Mouse (Mus musculus): Measurements from ENCODE around the gene Mrpl12. TPM values are rescaled to one million over a fixed set of nuclear protein-coding genes. Genes with fewer than 3 reads are reported as not detected.

The Mrpl12 gene
- 152 and 160 TPM in 2 replicates for polyA plus RNA-seq (2014; fragmentation: Nextera tagmentation; extraction: Ambion mirVana)

- WGBS, result under 1% methylated on average over 58 of the region's 60 CpGs
- peak; percentile 93 for DNase-seq (ENCODE audit: low spot score)
- H3K4me2 ChIP-seq (ENCODE audit: low read depth, low read length, severe bottlenecking), result peak within 1 kb of the TSS; percentile 87
- H3K9me3 ChIP-seq (ENCODE audit: control insufficient read depth, low read length), result no peaks in the 10 kb centered on the region
- peaks cover 15% of the 10 kb centered on the region; the same call in 1 of the 2 replicates for H3K36me3 ChIP-seq (ENCODE audit: control insufficient read depth, insufficient read depth, low read length)
- H3K27me3 ChIP-seq (ENCODE audit: control insufficient read depth, insufficient read depth, low read length), result no peaks in the 10 kb centered on the region
- H3K27ac ChIP-seq (ENCODE audit: low read depth, low read length), result peak within 1 kb of the TSS; percentile 76
- H3K4me1 ChIP-seq (replicated peaks; ENCODE audit: control insufficient read depth, insufficient read depth, low read length), result peaks cover 11% of the 10 kb centered on the region
- peak within 1 kb of the TSS; percentile 72 for H3K4me3 ChIP-seq (ENCODE audit: low read depth, low read length)
- peak within 1 kb of the TSS; percentile 94 for H3K9ac ChIP-seq (ENCODE audit: low read length)
- peak; percentile 95 for ATAC-seq (replicated peaks; ENCODE audit: low FRiP score)
Measured at GRCm38 (mm10) chr11:120484265-120484981, at the start of gene Mrpl12. Gene Mrpl12, plus strand, starts transcription at chr11:120484613.

- WGBS, result under 1% methylated on average over 73 of the region's 77 CpGs
- peak within 1 kb of the TSS; percentile 98 for H3K4me3 ChIP-seq (ENCODE audit: low read depth, low read length)
- H3K9ac ChIP-seq (ENCODE audit: low read length), result peak within 1 kb of the TSS; percentile 98
- peak within 1 kb of the TSS; percentile 58 for H3K27ac ChIP-seq (ENCODE audit: low read depth, low read length)
- H3K4me2 ChIP-seq (ENCODE audit: low read depth, low read length, severe bottlenecking), result peak within 1 kb of the TSS; percentile 89
- ATAC-seq (replicated peaks; ENCODE audit: low FRiP score), result peak; percentile 92
- H3K4me1 ChIP-seq (replicated peaks; ENCODE audit: control insufficient read depth, insufficient read depth, low read length), result peaks cover 4% of the 10 kb centered on the region; the same call in 1 of the 2 replicates
- no peaks in the 10 kb centered on the region for H3K27me3 ChIP-seq (ENCODE audit: control insufficient read depth, insufficient read depth, low read length)
- no peaks in the 10 kb centered on the region; the same call in 1 of the 2 replicates for H3K36me3 ChIP-seq (ENCODE audit: control insufficient read depth, insufficient read depth, low read length)
- peak; percentile 96 for DNase-seq (ENCODE audit: low spot score)
- no peaks in the 10 kb centered on the region for H3K9me3 ChIP-seq (ENCODE audit: control insufficient read depth, low read length)
Measured at GRCm38 (mm10) chr11:120437152-120437856, 47.1 kb upstream of the Mrpl12 start, which contains the start of gene Nploc4. Gene Nploc4, minus strand, starts transcription at chr11:120437708.

DNA sequence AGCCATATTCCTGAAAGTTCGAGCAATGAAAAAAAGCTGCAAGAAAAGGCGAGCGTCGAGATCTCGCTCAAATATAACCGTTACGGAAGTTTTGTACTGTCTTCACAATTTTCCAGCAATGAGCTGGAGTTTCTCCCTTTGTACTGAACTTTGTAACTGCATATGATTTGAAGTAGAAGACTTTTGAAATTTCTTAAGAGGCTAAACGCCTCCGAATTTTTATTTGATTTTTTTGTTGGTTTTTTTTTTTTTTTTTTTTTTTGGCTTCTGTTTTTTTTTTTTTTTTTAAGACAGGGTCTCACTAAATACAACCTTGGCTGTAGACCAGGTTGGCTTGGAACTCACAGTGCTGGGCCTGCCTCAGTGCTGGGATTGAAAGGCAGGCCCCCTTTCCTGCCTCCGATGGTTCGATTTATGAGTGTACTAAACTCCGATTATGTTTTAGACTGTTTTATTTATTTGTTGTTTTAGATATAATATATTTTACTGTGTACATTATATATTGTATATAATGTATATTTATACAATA lies 46.5 kb upstream of the Mrpl12 start:
- H3K27me3 ChIP-seq (ENCODE audit: control insufficient read depth, insufficient read depth, low read length), result no peaks in the 10 kb centered on the region
- H3K9me3 ChIP-seq (ENCODE audit: control insufficient read depth, low read length), result no peaks in the 10 kb centered on the region
- H3K36me3 ChIP-seq (ENCODE audit: control insufficient read depth, insufficient read depth, low read length), result no peaks in the 10 kb centered on the region; the same call in 1 of the 2 replicates
- H3K27ac ChIP-seq (ENCODE audit: low read depth, low read length), result no peak overlapping the region
- peak overlapping the region; percentile 89; the same call in 1 of the 2 replicates for H3K4me2 ChIP-seq (ENCODE audit: low read depth, low read length, severe bottlenecking)
- H3K4me1 ChIP-seq (replicated peaks; ENCODE audit: control insufficient read depth, insufficient read depth, low read length), result peaks cover 4% of the 10 kb centered on the region; the same call in 1 of the 2 replicates
- 31% methylated on average over 12 of the region's 12 CpGs for WGBS
- H3K9ac ChIP-seq (ENCODE audit: low read length), result peak overlapping the region; percentile 98
- peak overlapping the region; percentile 98 for H3K4me3 ChIP-seq (ENCODE audit: low read depth, low read length)
- DNase-seq (ENCODE audit: low spot score) (no peak), ATAC-seq (replicated peaks; ENCODE audit: low FRiP score) (no peak)

DNA sequence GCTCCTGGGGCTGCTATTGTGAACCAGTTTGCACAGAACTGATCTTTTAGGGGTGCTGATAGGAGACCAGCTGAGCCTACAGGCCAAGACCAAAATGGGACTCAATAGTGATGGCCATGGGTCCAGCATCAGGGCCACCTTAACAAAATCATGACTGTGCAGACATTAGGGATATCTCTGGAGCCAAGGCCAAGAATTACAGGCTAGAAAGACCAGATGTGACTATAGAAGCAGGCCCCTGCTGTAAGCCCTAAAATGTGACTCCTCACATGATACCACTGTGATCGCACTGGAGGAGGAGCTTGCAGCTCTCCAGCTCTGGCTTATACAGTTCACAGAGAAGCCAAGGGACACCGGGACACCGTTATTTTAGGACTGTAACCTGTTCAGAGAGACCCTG lies 42.1 kb upstream of the Mrpl12 start, which contains the start of gene Tspan10:
TSS of gene Tspan10 (plus strand) at position 301 of the 400 bp plus-strand sequence.
- DNase-seq (ENCODE audit: low spot score), result no peak
- H3K36me3 ChIP-seq (ENCODE audit: control insufficient read depth, insufficient read depth, low read length), result no peaks in the 10 kb centered on the region
- WGBS, result 88% methylated on average over 3 of the region's 3 CpGs
- no peaks in the 10 kb centered on the region for H3K27me3 ChIP-seq (ENCODE audit: control insufficient read depth, insufficient read depth, low read length)
- H3K4me3 ChIP-seq (ENCODE audit: low read depth, low read length), result no peak within 1 kb of the TSS
- H3K4me2 ChIP-seq (ENCODE audit: low read depth, low read length, severe bottlenecking), result no peak within 1 kb of the TSS
- no peak within 1 kb of the TSS for H3K27ac ChIP-seq (ENCODE audit: low read depth, low read length)
- no peaks in the 10 kb centered on the region for H3K9me3 ChIP-seq (ENCODE audit: control insufficient read depth, low read length)
- H3K9ac ChIP-seq (ENCODE audit: low read length), result no peak within 1 kb of the TSS
- no peaks in the 10 kb centered on the region for H3K4me1 ChIP-seq (replicated peaks; ENCODE audit: control insufficient read depth, insufficient read depth, low read length)
- no peak for ATAC-seq (replicated peaks; ENCODE audit: low FRiP score)

- Histone ChIP-seq H3K27me3 (ENCODE audit: control insufficient read depth, insufficient read depth, low read length) (no peaks in the 10 kb centered on the region), H3K4me2 (ENCODE audit: low read depth, low read length, severe bottlenecking) (no peak overlapping the region), H3K27ac (ENCODE audit: low read depth, low read length) (no peak overlapping the region), H3K4me3 (ENCODE audit: low read depth, low read length) (no peak overlapping the region), H3K9me3 (ENCODE audit: control insufficient read depth, low read length) (no peaks in the 10 kb centered on the region), H3K4me1 (replicated peaks; ENCODE audit: control insufficient read depth, insufficient read depth, low read length) (no peaks in the 10 kb centered on the region), H3K9ac (ENCODE audit: low read length) (no peak overlapping the region), H3K36me3 (ENCODE audit: control insufficient read depth, insufficient read depth, low read length) (no peaks in the 10 kb centered on the region)
- DNase-seq (ENCODE audit: low spot score) (no peak), ATAC-seq (replicated peaks; ENCODE audit: low FRiP score) (no peak)
- 81% methylated on average over 3 of the region's 3 CpGs for WGBS
Measured at GRCm38 (mm10) chr11:120442765-120443280, 41.6 kb upstream of the Mrpl12 start.

GRCm38 (mm10) chr11:120444106-120444505 lies 40.3 kb upstream of the Mrpl12 start:
- Histone ChIP-seq H3K27me3 (ENCODE audit: control insufficient read depth, insufficient read depth, low read length) (no peaks in the 10 kb centered on the region), H3K9ac (ENCODE audit: low read length) (no peak overlapping the region), H3K9me3 (ENCODE audit: control insufficient read depth, low read length) (no peaks in the 10 kb centered on the region), H3K4me2 (ENCODE audit: low read depth, low read length, severe bottlenecking) (no peak overlapping the region), H3K27ac (ENCODE audit: low read depth, low read length) (no peak overlapping the region), H3K36me3 (ENCODE audit: control insufficient read depth, insufficient read depth, low read length) (no peaks in the 10 kb centered on the region), H3K4me1 (replicated peaks; ENCODE audit: control insufficient read depth, insufficient read depth, low read length) (no peaks in the 10 kb centered on the region), H3K4me3 (ENCODE audit: low read depth, low read length) (no peak overlapping the region)
- DNase-seq (ENCODE audit: low spot score) (no peak), ATAC-seq (replicated peaks; ENCODE audit: low FRiP score) (no peak)
- WGBS, result 74% methylated on average over 6 of the region's 6 CpGs

DNA sequence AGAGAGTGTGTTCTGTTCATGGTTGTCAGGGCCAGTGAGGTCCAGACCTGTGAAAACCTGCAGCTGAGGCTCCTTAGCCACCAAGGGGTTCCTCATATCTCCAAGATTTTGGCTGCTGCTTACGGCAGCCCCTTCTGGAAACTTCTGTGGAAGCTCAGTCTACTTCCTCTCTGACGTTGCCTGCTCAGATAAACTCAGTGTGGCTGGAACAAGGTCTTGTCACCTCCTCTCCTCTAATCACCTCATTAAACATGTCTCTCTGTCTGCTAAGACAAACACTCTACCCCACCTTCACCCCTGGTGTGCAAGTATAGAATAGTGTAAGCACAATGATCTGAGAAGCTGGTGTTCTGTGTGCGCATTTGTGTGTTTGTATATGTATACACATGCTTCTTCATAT lies 38.9 kb upstream of the Mrpl12 start:
- H3K9me3 ChIP-seq (ENCODE audit: control insufficient read depth, low read length), result no peaks in the 10 kb centered on the region
- H3K4me3 ChIP-seq (ENCODE audit: low read depth, low read length), result no peak overlapping the region
- H3K27ac ChIP-seq (ENCODE audit: low read depth, low read length), result no peak overlapping the region
- no peaks in the 10 kb centered on the region for H3K4me1 ChIP-seq (replicated peaks; ENCODE audit: control insufficient read depth, insufficient read depth, low read length)
- H3K4me2 ChIP-seq (ENCODE audit: low read depth, low read length, severe bottlenecking), result no peak overlapping the region
- WGBS, result 78% methylated on average over 3 of the region's 3 CpGs
- H3K36me3 ChIP-seq (ENCODE audit: control insufficient read depth, insufficient read depth, low read length), result no peaks in the 10 kb centered on the region
- no peaks in the 10 kb centered on the region for H3K27me3 ChIP-seq (ENCODE audit: control insufficient read depth, insufficient read depth, low read length)
- ATAC-seq (replicated peaks; ENCODE audit: low FRiP score), result no peak
- no peak overlapping the region for H3K9ac ChIP-seq (ENCODE audit: low read length)
- no peak for DNase-seq (ENCODE audit: low spot score)

DNA sequence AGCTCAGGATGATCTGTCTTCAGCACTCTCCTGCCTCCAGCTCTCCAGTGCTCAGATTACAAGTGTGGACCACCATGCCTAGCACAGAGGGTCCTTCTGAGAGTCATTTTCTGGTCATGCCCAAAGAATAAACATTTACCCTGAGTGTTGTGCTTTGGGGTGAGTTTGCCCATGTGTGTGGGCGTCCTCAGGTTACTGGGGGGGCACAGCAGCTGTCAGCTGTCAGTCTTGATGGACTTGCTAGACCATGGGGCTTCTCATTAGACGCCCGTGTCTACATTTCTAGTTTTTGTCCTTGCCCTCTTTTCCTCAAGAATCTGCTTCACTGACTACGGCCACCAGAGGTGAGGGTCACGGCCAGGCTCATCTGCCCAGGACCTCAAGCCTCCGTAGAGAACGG lies 37.2 kb upstream of the Mrpl12 start:
- Histone ChIP-seq H3K9ac (ENCODE audit: low read length) (no peak overlapping the region), H3K27ac (ENCODE audit: low read depth, low read length) (no peak overlapping the region), H3K4me3 (ENCODE audit: low read depth, low read length) (no peak overlapping the region), H3K4me2 (ENCODE audit: low read depth, low read length, severe bottlenecking) (no peak overlapping the region), H3K36me3 (ENCODE audit: control insufficient read depth, insufficient read depth, low read length) (no peaks in the 10 kb centered on the region), H3K9me3 (ENCODE audit: control insufficient read depth, low read length) (no peaks in the 10 kb centered on the region), H3K27me3 (ENCODE audit: control insufficient read depth, insufficient read depth, low read length) (no peaks in the 10 kb centered on the region), H3K4me1 (replicated peaks; ENCODE audit: control insufficient read depth, insufficient read depth, low read length) (no peaks in the 10 kb centered on the region)
- ATAC-seq (replicated peaks; ENCODE audit: low FRiP score) (no peak), DNase-seq (ENCODE audit: low spot score) (no peak)
- 84% methylated on average over 7 of the region's 7 CpGs for WGBS

Measured in forebrain, embryonic 11.5 days (tissue).